Mouse (Mus musculus) liver, embryonic 14.5 days (tissue): Measurements from ENCODE around the gene Hist2h2aa2. TPM values are rescaled to one million over a fixed set of nuclear protein-coding genes. Genes with fewer than 3 reads are reported as not detected.
"Not testable (repeated sequence)": the region's sequence is repeated elsewhere in the genome, so short reads cannot be mapped to it uniquely, and the experiment has no call there.

Experiments
- ATAC-seq: fragments of 200-750 bp; cut with Nextera tagmentation; 2 replicates; pipeline ENCODE4 v1.8.0; 2017; ENCODE audit warnings: moderate number of reproducible peaks, mild to moderate bottlenecking, moderate library complexity; ENCODE audit not compliant: insufficient read depth
- DNase-seq, 3 experiments: peaks; one replicate each; pipeline ENCODE4 v3.0.0-alpha.2; 2012 to 2013; ENCODE audit warnings: low read depth in 3 of 3, low spot score in 3 of 3
- H3K27ac ChIP-seq: fragments of 300-500 bp; sonication (generic); 2 replicates; pipeline ENCODE4 v1.5.1; 2014; ENCODE audit warnings: moderate library complexity, mild to moderate bottlenecking, control low read depth, inconsistent platforms
- H3K27me3 ChIP-seq: fragments of 300-500 bp; sonication (generic); 2 replicates; pipeline ENCODE4 v1.6.1; 2014; ENCODE audit warnings: mild to moderate bottlenecking, low read length, moderate library complexity; ENCODE audit not compliant: control insufficient read depth, insufficient read depth
- H3K36me3 ChIP-seq: fragments of 300-500 bp; sonication (generic); replicated peaks from 2 replicates; pipeline ENCODE4 v1.6.1; 2014; ENCODE audit warnings: low read depth; ENCODE audit not compliant: control insufficient read depth, insufficient read depth
- H3K4me1 ChIP-seq, 2 experiments: fragments of 200-500 bp in 1 of 2; fragments of 300-500 bp in 1 of 2; sonication (generic) in 1 of 2; replicated peaks; 2 replicates each; pipeline ENCODE4 v1.6.1; 2012 to 2014; ENCODE audit warnings: antibody characterized with exemption in 1 of 2, inconsistent platforms in 1 of 2, low read length in 1 of 2; ENCODE audit not compliant: control insufficient read depth in 2 of 2, insufficient read depth in 2 of 2
- H3K4me2 ChIP-seq: fragments of 300-500 bp; sonication (generic); 2 replicates; pipeline ENCODE4 v1.6.1; 2014; ENCODE audit warnings: low read depth, mild to moderate bottlenecking, control low read depth, moderate library complexity
- H3K4me3 ChIP-seq, 2 experiments: fragments of 200-500 bp in 1 of 2; fragments of 300-500 bp in 1 of 2; sonication (generic) in 1 of 2; 2 replicates each; pipeline ENCODE4 v1.5.1; 2012 to 2014; ENCODE audit warnings: low read depth in 2 of 2, low read length in 2 of 2, mild to moderate bottlenecking in 2 of 2, control low read depth in 1 of 2, inconsistent platforms in 1 of 2, moderate library complexity in 1 of 2; ENCODE audit not compliant: insufficient read depth in 1 of 2
- H3K9ac ChIP-seq: fragments of 300-500 bp; sonication (generic); replicated peaks from 2 replicates; pipeline ENCODE4 v1.6.1; 2014; ENCODE audit warnings: mild to moderate bottlenecking, control low read depth, moderate library complexity
- H3K9me3 ChIP-seq: fragments of 300-500 bp; sonication (generic); 2 replicates; pipeline ENCODE4 v1.6.1; 2016; ENCODE audit warnings: low read length, mixed read lengths; ENCODE audit not compliant: control insufficient read depth
- CTCF ChIP-seq: IDR thresholded peaks from 2 replicates; pipeline ENCODE4 v1.5.1; 2016; ENCODE audit warnings: antibody characterized with exemption, low read depth, control low read depth
- EP300 ChIP-seq: IDR thresholded peaks from 2 replicates; pipeline ENCODE4 v1.6.1; 2016; ENCODE audit warnings: antibody characterized with exemption, low read depth
- WGBS: fragments of 180-500 bp; shearing (Covaris S2); extraction: QIAGEN DNeasy Blood & Tissue Kit; methylation state at CpG from one replicate; pipeline ENCODE4 v1.1.7; 2014; ENCODE audit not compliant: insufficient replicate concordance; 5-methylcytosine and 5-hydroxymethylcytosine counted together
- polyA plus RNA-seq, 2 experiments: library from polyadenylated mRNA; depleted of rRNA in 1 of 2; stranded (reverse) in 1 of 2; unstranded in 1 of 2; fragments of >200 nt; fragmentation: Nextera tagmentation in 1 of 2; extraction: Ambion mirVana in 1 of 2; gene quantifications; 2 replicates each; pipeline versions ENCODE4 v1.2.1 to v1.2.3; 2012 to 2014

Gene Hist2h2aa2
- polyA plus RNA-seq, 2 experiments = 32.9 to 34.2 TPM

GRCm38 (mm10) chr3:96246018-96246417 lies 5.9 kb upstream of the Hist2h2aa2 start:
- H3K27me3 ChIP-seq, H3K4me2 ChIP-seq, H3K9me3 ChIP-seq, DNase-seq, H3K36me3 ChIP-seq: not testable (repeated sequence)
- peak overlapping the region; percentile 83 for H3K27ac ChIP-seq
- TF ChIP-seq EP300 = 0 out of 2 replicates have a peak, but pooled peaks have one; percentile 4
- H3K4me3 ChIP-seq = peak overlapping the region; percentile 21 to 63; a peak in 3 of 4 replicates
- 1% methylated on average over 10 of the region's 21 CpGs for WGBS
- H3K4me1 ChIP-seq = peaks cover 30 to 45% of the 10 kb centered on the region in 2 experiments
- peak; percentile 61 for ATAC-seq
- peak overlapping the region; percentile 64 for H3K9ac ChIP-seq

DNA sequence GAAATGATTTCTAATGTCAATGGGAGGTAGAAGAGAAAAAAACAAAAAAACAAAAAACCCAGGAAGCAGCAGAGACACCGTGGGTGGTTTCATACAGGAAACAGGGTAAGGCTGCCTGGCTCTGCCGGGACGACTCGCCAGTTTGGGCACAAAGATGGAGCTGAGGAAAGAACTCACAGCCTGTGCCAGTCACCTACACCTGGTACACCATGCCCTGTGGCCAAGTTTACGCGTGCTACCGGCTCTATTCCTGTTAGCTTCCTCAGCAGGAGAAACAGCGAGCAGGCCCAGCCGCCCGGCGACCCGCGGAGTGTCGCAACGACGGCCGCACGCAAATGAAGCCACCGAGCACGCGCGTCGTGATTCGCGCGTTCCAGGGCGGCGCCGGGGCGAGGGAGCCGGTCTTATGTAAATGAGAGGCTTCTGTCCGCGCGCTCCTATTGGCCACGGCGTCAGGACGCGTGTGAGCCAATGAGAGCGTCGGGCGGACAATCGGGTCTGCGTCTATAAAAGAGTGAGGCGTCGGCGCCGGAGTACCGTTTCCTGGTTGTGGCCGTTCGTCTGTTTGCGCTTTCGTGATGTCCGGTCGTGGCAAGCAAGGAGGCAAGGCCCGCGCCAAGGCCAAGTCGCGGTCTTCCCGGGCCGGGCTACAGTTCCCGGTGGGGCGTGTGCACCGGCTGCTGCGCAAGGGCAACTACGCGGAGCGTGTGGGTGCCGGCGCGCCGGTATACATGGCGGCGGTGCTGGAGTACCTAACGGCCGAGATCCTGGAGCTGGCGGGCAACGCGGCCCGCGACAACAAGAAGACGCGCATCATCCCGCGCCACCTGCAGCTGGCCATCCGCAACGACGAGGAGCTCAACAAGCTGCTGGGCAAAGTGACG lies 5.2 kb upstream of the Hist2h2aa2 start, which contains the start of gene Hist2h2aa1:
Hist2h2aa1 (plus strand) TSS at position 495 of the 884 bp plus-strand sequence.
- Histone ChIP-seq H3K4me2 (peak within 1 kb of the TSS; percentile 95), H3K4me1 (peaks cover 30 to 41% of the 10 kb centered on the region in 2 experiments), H3K9ac (peak within 1 kb of the TSS; percentile 99), H3K4me3 (peak within 1 kb of the TSS; percentile 71 to 100), H3K27ac (peak within 1 kb of the TSS; percentile 99)
- peak in 1 of 3 experiments; percentile 61 for DNase-seq
- under 1% methylated on average over 19 of the region's 88 CpGs for WGBS
- not testable (repeated sequence) for H3K36me3 ChIP-seq, H3K27me3 ChIP-seq, H3K9me3 ChIP-seq
- ATAC-seq = peak; percentile 67
- peak; percentile 31 for TF ChIP-seq EP300

DNA sequence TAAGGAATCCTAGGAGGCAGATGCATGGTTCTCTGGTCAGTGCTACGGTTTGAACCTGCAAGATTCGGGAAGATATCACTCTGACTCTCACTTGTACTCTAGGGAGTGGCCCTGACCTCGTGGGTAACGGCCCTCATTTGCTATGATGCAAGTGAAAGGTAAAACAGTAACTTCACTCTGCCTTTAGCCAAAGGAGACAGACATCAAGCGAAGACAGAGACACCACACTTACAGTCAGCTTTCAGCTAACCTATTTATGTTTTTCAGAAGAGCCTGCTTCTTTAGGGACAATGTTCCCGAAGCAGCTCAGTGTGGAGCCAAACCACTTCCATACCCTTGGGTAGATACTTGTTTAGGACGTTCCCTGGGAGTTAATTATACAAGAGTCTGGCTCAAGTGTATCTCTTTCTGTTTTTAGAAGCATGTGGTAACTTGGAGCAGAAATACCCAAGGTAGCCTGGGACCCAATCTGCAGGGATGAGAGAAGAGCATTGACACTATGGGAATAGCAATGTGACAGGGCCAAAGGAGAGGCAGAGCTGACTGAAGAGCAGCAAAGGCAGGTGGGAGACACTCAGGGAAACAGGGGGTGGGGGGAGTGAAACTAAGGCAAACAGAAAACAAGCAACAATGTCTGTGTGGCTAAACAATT lies 4.0 kb upstream of the Hist2h2aa2 start:
- DNase-seq = no peak
- Histone ChIP-seq H3K4me3 (peak overlapping the region; percentile 71 to 100; a peak in 3 of 4 replicates), H3K4me1 (peaks cover 30 to 39% of the 10 kb centered on the region in 2 experiments), H3K27ac (peak overlapping the region; percentile 99), H3K9me3 (no peaks in the 10 kb centered on the region), H3K9ac (peak overlapping the region; percentile 99), H3K27me3 (no peaks in the 10 kb centered on the region), H3K4me2 (peak overlapping the region; percentile 95), H3K36me3 (no peaks in the 10 kb centered on the region)
- WGBS = 65% methylated on average over 7 of the region's 7 CpGs
- TF ChIP-seq CTCF (no peak), EP300 (no peak)
- no peak for ATAC-seq

DNA sequence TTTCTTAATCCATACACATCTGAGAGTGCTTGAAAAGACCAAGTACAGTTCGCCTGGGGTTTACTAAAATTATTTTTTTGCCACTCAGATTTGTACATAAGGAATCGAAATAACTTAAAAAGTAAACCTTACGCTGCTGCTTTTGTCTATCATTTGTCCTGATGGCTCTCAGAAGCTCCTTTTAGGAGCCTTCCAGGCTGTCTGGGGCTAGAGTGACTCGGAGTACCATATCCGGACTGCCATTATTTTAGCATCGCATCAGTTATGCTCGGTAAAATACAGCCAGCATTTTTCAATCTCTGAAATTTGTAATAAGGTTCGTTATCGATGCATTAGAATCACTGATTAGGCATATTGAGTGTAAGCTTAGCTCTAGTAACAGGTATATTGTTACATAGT lies 722 bp upstream of the Hist2h2aa2 start:
- ATAC-seq (no peak), DNase-seq (no peak)
- H3K4me1 ChIP-seq = peaks cover 25 to 38% of the 10 kb centered on the region in 2 experiments
- peak overlapping the region; percentile 86 for H3K27ac ChIP-seq
- peak overlapping the region in 1 of 2 experiments; percentile 43; a peak in 2 of 4 replicates for H3K4me3 ChIP-seq
- H3K36me3 ChIP-seq = no peaks in the 10 kb centered on the region
- H3K9ac ChIP-seq = peak overlapping the region; percentile 76
- H3K4me2 ChIP-seq = peak overlapping the region; percentile 69
- no peaks in the 10 kb centered on the region for H3K9me3 ChIP-seq
- WGBS = 77% methylated on average over 9 of the region's 9 CpGs
- no peaks in the 10 kb centered on the region for H3K27me3 ChIP-seq
- TF ChIP-seq EP300 = no peak

GRCm38 (mm10) chr3:96238954-96239793 lies 902 bp downstream of the Hist2h2aa2 start, which contains the start of gene Hist2h3c2:
TSS of gene Hist2h3c2 (minus strand) at chr3:96239127.
- peak within 1 kb of the TSS; percentile 92 for H3K4me2 ChIP-seq
- H3K4me3 ChIP-seq = peak within 1 kb of the TSS; percentile 57 to 73
- under 1% methylated on average over 19 of the region's 68 CpGs for WGBS
- DNase-seq, H3K36me3 ChIP-seq, H3K27me3 ChIP-seq, H3K9me3 ChIP-seq: not testable (repeated sequence)
- peaks cover 20 to 31% of the 10 kb centered on the region in 2 experiments for H3K4me1 ChIP-seq
- peak within 1 kb of the TSS; percentile 98 for H3K27ac ChIP-seq
- peak within 1 kb of the TSS; percentile 95 for H3K9ac ChIP-seq
- peak; percentile 78 for ATAC-seq
